10 mouse cellular contexts compared by ENCODE assay signal in the genomic region with DNA sequence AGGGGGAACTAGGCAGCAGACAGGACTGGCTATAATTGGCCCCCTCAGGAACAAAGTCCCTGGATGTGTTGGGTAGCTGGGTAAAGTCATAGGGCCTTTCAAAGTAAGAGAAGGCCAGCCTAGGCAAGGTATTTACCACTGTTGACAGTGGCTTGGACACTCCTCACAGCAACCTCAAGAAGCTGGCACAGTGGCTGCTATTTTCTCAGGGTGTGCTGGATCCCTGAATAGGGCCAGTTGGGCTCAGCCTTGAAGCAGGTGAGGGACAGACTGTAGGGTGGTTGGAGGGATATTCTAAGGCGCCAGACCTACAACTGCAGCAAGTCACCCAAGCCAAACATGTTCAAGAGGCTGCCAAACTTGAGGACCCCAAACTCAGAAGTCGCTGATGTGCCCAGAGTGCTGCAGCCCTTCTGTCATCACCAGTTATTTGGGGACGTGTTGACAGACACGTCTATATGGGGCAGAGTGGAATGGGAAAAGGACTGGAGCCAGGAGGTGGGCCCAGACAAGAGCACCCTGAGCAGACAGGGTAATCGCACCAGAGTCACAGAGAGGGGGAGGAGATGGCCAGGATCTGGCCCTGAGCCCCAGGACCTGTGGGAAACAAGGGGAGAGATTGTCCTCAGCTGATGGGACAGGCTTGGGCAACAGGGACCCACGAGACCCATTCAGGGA. TPM values are rescaled to one million over a fixed set of nuclear protein-coding genes. Genes with fewer than 3 reads are reported as not detected.
DNase-seq lines count a peak whose midpoint lies in the region; TF ChIP-seq lines count a peak whose summit lies in the region.
"Had no signal": no experiment of that assay in that cellular context is flagged by ENCODE, and none has a peak within 500 bp of the region (broad histone marks: within the 10 kb centered on the region; RNA-seq: fewer than 3 reads in every experiment).

No protein-coding gene starts in this region.

- H3K36me3 ChIP-seq in testis, adult 2 months (ENCODE audit: control insufficient read depth, insufficient read depth, low read length), result no peaks in the 10 kb centered on the region

- H3K27me3 ChIP-seq in testis, adult 2 months (ENCODE audit: control insufficient read depth, insufficient read depth, low read length), result no peaks in the 10 kb centered on the region

- no peak overlapping the region for H3K27ac ChIP-seq in testis, adult 2 months (ENCODE audit: control insufficient read depth, insufficient read depth, low read depth, low read length)

- no peak for TF ChIP-seq CTCF in testis, adult 2 months (IDR thresholded peaks at IDR 0.05; ENCODE audit: control insufficient read depth, insufficient read depth, insufficient replicate concordance, low read depth, low read length)

- H3K4me3 ChIP-seq in testis, adult 2 months (ENCODE audit: control insufficient read depth, low read depth, low read length), result no peak overlapping the region

- peaks cover 6% of the 10 kb centered on the region for H3K4me1 ChIP-seq in testis, adult 2 months (ENCODE audit: control insufficient read depth, insufficient read depth, low read length)

- intact Hi-C loops in heart, postnatal 25 days (cut with DNase I), result no loop called here

- 0 out of 2 replicates have a peak, but pooled peaks have one; percentile 10 for TF ChIP-seq POLR2A in testis, adult 2 months (IDR thresholded peaks at IDR 0.05; ENCODE audit: control insufficient read depth, low read depth, low read length)

- peak; percentile 18 to 33 for DNase-seq in cerebellum, postnatal 25 days
- no peak for DNase-seq in cerebellum, postnatal 14 days
- DNase-seq in testis, postnatal 14 days (ENCODE audit: low spot score), result no peak
- peak; percentile 50 for DNase-seq in heart, postnatal 25 days (ENCODE audit: low spot score)
- no peak for DNase-seq in adrenal gland, postnatal 36 days
- no peak for DNase-seq in adrenal gland, postnatal 10 days
- DNase-seq in kidney, adult 8-10 months, result no peak
- DNase-seq: adrenal gland, adult 2 months; kidney, postnatal 4 days had no signal

RNA-seq across cellular contexts. Expression of gene Josd2, which starts 4.2 kb away (rescaled TPM):
- polyA plus RNA-seq in testis, adult 2 months (2012; rRNA removed), result 118 and 120 TPM in 2 replicates
- total RNA-seq in heart, postnatal 25 days (2021), result 100 to 1,000 TPM; 158 to 161 TPM
- 10 to 100 TPM; 53.9 to 61.0 TPM for total RNA-seq in adrenal gland, postnatal 36 days (2021)
- 10 to 100 TPM; 42.2 to 52.0 TPM for total RNA-seq in adrenal gland, postnatal 10 days (2021)

RNA-seq across cellular contexts. Expression of gene Aspdh, which starts 6.8 kb away (rescaled TPM):
- 1.00 and 1.2 TPM in 2 replicates for polyA plus RNA-seq in testis, adult 2 months (2012; rRNA removed)
- 1 to 10 TPM in 1 of 2 experiments, under 1 TPM in 1; 0.70 to 1.3 TPM for total RNA-seq in heart, postnatal 25 days (2021)
- under 1 TPM in 1 of 2 experiments, not detected in 1; 0.63 TPM for total RNA-seq in adrenal gland, postnatal 36 days (2021)
- 10 to 100 TPM in 1 of 2 experiments, 1 to 10 TPM in 1; 8.4 to 14.5 TPM for total RNA-seq in adrenal gland, postnatal 10 days (2021)

RNA-seq across cellular contexts. Expression of gene Emc10, which starts 24.3 kb away (rescaled TPM):
- polyA plus RNA-seq in testis, adult 2 months (2012; rRNA removed), result 122 and 127 TPM in 2 replicates
- 10 to 100 TPM; 96.9 to 99.6 TPM for total RNA-seq in heart, postnatal 25 days (2021)
- total RNA-seq in adrenal gland, postnatal 36 days (2021), result 10 to 100 TPM; 91.2 to 99.2 TPM
- 10 to 100 TPM; 88.8 to 91.1 TPM for total RNA-seq in adrenal gland, postnatal 10 days (2021)

RNA-seq across cellular contexts. Expression of gene Fam71e1, which starts 24.4 kb away (rescaled TPM):
- 1,517 and 1,849 TPM in 2 replicates for polyA plus RNA-seq in testis, adult 2 months (2012; rRNA removed)
- total RNA-seq in heart, postnatal 25 days (2021), result 1 to 10 TPM; 3.7 to 4.0 TPM
- total RNA-seq in adrenal gland, postnatal 36 days (2021), result 1 to 10 TPM; 8.5 to 9.5 TPM
- 10 to 100 TPM; 12.4 to 16.0 TPM for total RNA-seq in adrenal gland, postnatal 10 days (2021)

RNA-seq across cellular contexts. Expression of gene Lrrc4b, which starts 43.2 kb away (rescaled TPM):
- polyA plus RNA-seq in testis, adult 2 months (2012; rRNA removed), result 0.46 and 0.55 TPM in 2 replicates
- total RNA-seq in heart, postnatal 25 days (2021), result 10 to 100 TPM; 27.9 to 32.7 TPM
- 1 to 10 TPM; 3.9 to 4.9 TPM for total RNA-seq in adrenal gland, postnatal 36 days (2021)
- total RNA-seq in adrenal gland, postnatal 10 days (2021), result 10 to 100 TPM in 1 of 2 experiments, 1 to 10 TPM in 1; 5.5 to 10.0 TPM

Comparison
In these comparisons a context has a peak if more than half of its experiments do, and no peak if none do; other contexts are left out.
1. DNase-seq: peak in cerebellum, postnatal 25 days (2 of 2) and heart, postnatal 25 days (single experiment); none in cerebellum, postnatal 14 days (0 of 2), testis, postnatal 14 days (single experiment), adrenal gland, postnatal 36 days (0 of 2), adrenal gland, postnatal 10 days (single experiment) and kidney, adult 8-10 months (0 of 2).
2. RNA of gene Aspdh, which starts 6.8 kb away (total RNA-seq): 8.4 to 14.5 TPM in adrenal gland, postnatal 10 days; 0.70 to 1.3 TPM in heart, postnatal 25 days and 0.63 TPM in adrenal gland, postnatal 36 days; every median in the first group is over 4 times any median in the second.